Mouse (Mus musculus) stomach, embryonic 16.5 days (tissue): ENCODE results near the gene Zdhhc1. TPM values are rescaled to one million over a fixed set of nuclear protein-coding genes. Genes with fewer than 3 reads are reported as not detected.

ENCODE experiments used
- ATAC-seq: fragments of 200-750 bp; cut with Nextera tagmentation; 2 replicates; pipeline ENCODE4 v1.8.0; 2017; ENCODE audit warnings: moderate number of reproducible peaks, moderate TSS enrichment; ENCODE audit not compliant: insufficient read depth, low FRiP score
- H3K27ac ChIP-seq: fragments of 300-500 bp; sonication (generic); 2 replicates; pipeline ENCODE4 v1.5.1; 2014; ENCODE audit warnings: low read length
- H3K27me3 ChIP-seq: fragments of 300-500 bp; sonication (generic); 2 replicates; pipeline ENCODE4 v1.6.1; 2014; ENCODE audit warnings: low read length, control low read depth, mixed read lengths; ENCODE audit not compliant: control insufficient read depth, insufficient read depth
- H3K36me3 ChIP-seq: fragments of 300-500 bp; sonication (generic); 2 replicates; pipeline ENCODE4 v1.6.1; 2014; ENCODE audit warnings: low read length; ENCODE audit not compliant: control insufficient read depth, insufficient read depth
- H3K4me1 ChIP-seq: fragments of 300-500 bp; sonication (generic); 2 replicates; pipeline ENCODE4 v1.6.1; 2014; ENCODE audit warnings: low read length, control low read depth, mixed read lengths; ENCODE audit not compliant: control insufficient read depth, insufficient read depth
- H3K4me2 ChIP-seq: fragments of 300-500 bp; sonication (generic); 2 replicates; pipeline ENCODE4 v1.6.1; 2014; ENCODE audit warnings: low read depth, low read length, mixed read lengths
- H3K4me3 ChIP-seq: fragments of 300-500 bp; sonication (generic); replicated peaks from 2 replicates; pipeline ENCODE4 v1.5.1; 2014; ENCODE audit warnings: mild to moderate bottlenecking, low read length
- H3K9ac ChIP-seq: fragments of 300-500 bp; sonication (generic); 2 replicates; pipeline ENCODE4 v1.6.1; 2014; ENCODE audit warnings: low read length
- H3K9me3 ChIP-seq: fragments of 300-500 bp; sonication (generic); replicated peaks from 2 replicates; pipeline ENCODE4 v1.6.1; 2016; ENCODE audit warnings: low read length, control low read depth; ENCODE audit not compliant: control insufficient read depth
- WGBS: fragments of 180-500 bp; shearing (Covaris S2); extraction: QIAGEN DNeasy Blood & Tissue Kit; methylation state at CpG from one replicate; pipeline ENCODE4 v1.1.7; 2014; 5-methylcytosine and 5-hydroxymethylcytosine counted together
- polyA plus RNA-seq: library from polyadenylated mRNA; unstranded; fragments of >200 nt; fragmentation: Nextera tagmentation; extraction: Ambion mirVana; gene quantifications from 2 replicates; pipeline ENCODE4 v1.2.1, GENCODE M21; 2015

The Zdhhc1 gene
- polyA plus RNA-seq, 1 experiment from 2014 or later: 33.8 TPM

GRCm38 (mm10) chr8:105433021-105433420 is 63.7 kb downstream of the Zdhhc1 start:
- no peak overlapping the region for H3K4me2 ChIP-seq
- no peaks in the 10 kb centered on the region for H3K9me3 ChIP-seq
- H3K27me3 ChIP-seq: no peaks in the 10 kb centered on the region
- H3K27ac ChIP-seq: no peak overlapping the region
- no peak overlapping the region for H3K9ac ChIP-seq
- WGBS: 56% methylated on average over 6 of the region's 6 CpGs
- H3K36me3 ChIP-seq: no peaks in the 10 kb centered on the region
- H3K4me3 ChIP-seq: no peak overlapping the region
- H3K4me1 ChIP-seq: 0 out of 2 replicates have a peak, but pooled peaks cover 8% of the 10 kb centered on the region
- no peak for ATAC-seq

DNA sequence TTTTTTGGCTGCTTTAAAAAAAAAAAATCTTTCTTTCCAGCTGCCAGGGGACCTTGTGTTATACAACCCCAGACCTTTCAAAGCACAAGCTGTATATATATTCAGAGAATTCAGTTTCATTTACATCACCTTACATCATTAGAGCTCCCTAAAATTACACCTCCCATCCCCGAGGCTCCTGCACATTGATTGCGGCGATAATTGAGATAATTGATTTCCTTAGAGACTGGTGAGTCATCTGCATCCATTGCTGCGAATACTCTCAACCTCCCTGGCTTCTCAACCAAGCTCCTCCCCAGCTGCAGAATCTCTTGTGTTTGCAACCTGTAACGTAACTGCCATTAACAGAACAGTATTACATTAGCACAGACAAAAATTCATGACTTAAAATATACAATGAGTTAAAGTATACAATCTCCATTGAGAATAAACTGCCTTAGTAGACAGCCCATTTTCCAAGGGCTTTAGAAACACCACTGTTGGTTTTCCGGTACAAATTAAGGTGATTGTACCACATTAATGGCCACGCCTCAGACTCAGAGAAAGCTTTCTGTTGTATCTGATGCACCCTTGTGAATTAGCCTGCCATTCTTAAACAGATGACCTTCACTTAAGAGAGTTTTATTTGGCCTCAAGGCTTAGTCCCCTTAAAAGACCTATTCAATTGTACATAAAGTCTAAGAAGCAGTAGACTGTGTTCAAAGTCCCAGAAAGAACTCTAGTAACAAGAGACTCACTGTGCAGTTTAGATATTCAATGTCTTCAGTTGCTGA is 64.8 kb downstream of the Zdhhc1 start:
- Histone ChIP-seq H3K4me3 (no peak overlapping the region), H3K4me1 (0 out of 2 replicates have a peak, but pooled peaks cover 8% of the 10 kb centered on the region), H3K27me3 (no peaks in the 10 kb centered on the region), H3K36me3 (no peaks in the 10 kb centered on the region), H3K9me3 (no peaks in the 10 kb centered on the region), H3K27ac (no peak overlapping the region), H3K4me2 (no peak overlapping the region), H3K9ac (no peak overlapping the region)
- WGBS: 61% methylated on average over 7 of the region's 7 CpGs
- ATAC-seq: no peak

- Histone ChIP-seq H3K27ac (no peak overlapping the region), H3K4me3 (no peak overlapping the region), H3K9me3 (no peaks in the 10 kb centered on the region), H3K36me3 (no peaks in the 10 kb centered on the region), H3K4me1 (no peaks in the 10 kb centered on the region), H3K4me2 (no peak overlapping the region), H3K27me3 (no peaks in the 10 kb centered on the region), H3K9ac (no peak overlapping the region)
- 44% methylated on average over 6 of the region's 6 CpGs for whole genome bisulfite sequencing
- ATAC-seq: no peak
Observed at GRCm38 (mm10) chr8:105426878-105427277, 69.8 kb downstream of the Zdhhc1 start.

Other genes with a start within 250 kb of the Zdhhc1 start
- 21.4 and 21.6 TPM in 2 replicates for gene B3gnt9, start 241.7 kb downstream of the Zdhhc1 start, polyA plus RNA-seq
- 32.9 and 36.1 TPM in 2 replicates for gene Tradd, start 232.3 kb downstream of the Zdhhc1 start, polyA plus RNA-seq
- gene Fbxl8, start 232.3 kb downstream of the Zdhhc1 start, polyA plus RNA-seq: 3.4 and 4.7 TPM in 2 replicates
- gene Hsf4, start 227.1 kb downstream of the Zdhhc1 start, polyA plus RNA-seq: not detected in 2 replicates
- 1.3 and 2.3 TPM in 2 replicates for gene Nol3, start 220.8 kb downstream of the Zdhhc1 start, polyA plus RNA-seq
- gene 4931428F04Rik, start 207.0 kb downstream of the Zdhhc1 start, polyA plus RNA-seq: 8.0 and 9.2 TPM in 2 replicates
- 8.7 and 11.9 TPM in 2 replicates for gene Exoc3l, start 200.8 kb downstream of the Zdhhc1 start, polyA plus RNA-seq
- 72.0 and 74.0 TPM in 2 replicates for gene E2f4, start 199.2 kb downstream of the Zdhhc1 start, polyA plus RNA-seq
- gene Elmo3, start 191.3 kb downstream of the Zdhhc1 start, polyA plus RNA-seq: 18.9 and 19.4 TPM in 2 replicates
- gene Lrrc29, start 170.6 kb downstream of the Zdhhc1 start, polyA plus RNA-seq: 2.1 and 2.4 TPM in 2 replicates
- 124 and 131 TPM in 2 replicates for gene Tmem208, start 170.5 kb downstream of the Zdhhc1 start, polyA plus RNA-seq
- gene Fhod1, start 148.9 kb downstream of the Zdhhc1 start, polyA plus RNA-seq: 2.2 and 2.5 TPM in 2 replicates
- 1.5 and 1.7 TPM in 2 replicates for gene Slc9a5, start 148.1 kb downstream of the Zdhhc1 start, polyA plus RNA-seq
- 0.11 and 0.22 TPM in 2 replicates for gene Plekhg4, start 123.6 kb downstream of the Zdhhc1 start, polyA plus RNA-seq
- gene Kctd19, start 83.4 kb downstream of the Zdhhc1 start, polyA plus RNA-seq: not detected in 2 replicates
- gene Lrrc36, start 83.3 kb downstream of the Zdhhc1 start, polyA plus RNA-seq: 0.17 and 0.47 TPM in 2 replicates
- gene Tppp3, start 25.4 kb downstream of the Zdhhc1 start, polyA plus RNA-seq: 70.3 and 79.3 TPM in 2 replicates
- gene Hsd11b2, start 21.9 kb upstream of the Zdhhc1 start, polyA plus RNA-seq: 2.5 and 2.8 TPM in 2 replicates
- 83.5 and 90.6 TPM in 2 replicates for gene Atp6v0d1, start 69.1 kb upstream of the Zdhhc1 start, polyA plus RNA-seq
- gene Ripor1, start 108.4 kb upstream of the Zdhhc1 start, polyA plus RNA-seq: 21.9 and 23.3 TPM in 2 replicates
- 76.0 and 76.1 TPM in 2 replicates for gene Ctcf, start 139.7 kb upstream of the Zdhhc1 start, polyA plus RNA-seq
- gene Agrp, start 140.5 kb upstream of the Zdhhc1 start, polyA plus RNA-seq: 0.81 and 0.99 TPM in 2 replicates
- gene Carmil2, start 189.4 kb upstream of the Zdhhc1 start, polyA plus RNA-seq: 0.55 and 0.74 TPM in 2 replicates
- 47.9 and 54.0 TPM in 2 replicates for gene Acd, start 204.2 kb upstream of the Zdhhc1 start, polyA plus RNA-seq
- gene Pard6a, start 204.2 kb upstream of the Zdhhc1 start, polyA plus RNA-seq: 13.2 and 16.5 TPM in 2 replicates
- not detected in 2 replicates for gene 4933405L10Rik, start 210.8 kb upstream of the Zdhhc1 start, polyA plus RNA-seq
- gene Enkd1, start 211.3 kb upstream of the Zdhhc1 start, polyA plus RNA-seq: 13.8 and 14.9 TPM in 2 replicates